Mouse (Mus musculus) adrenal gland, adult (tissue): ENCODE results near the gene Gm47841.
A peak's percentile ranks its signal among the peaks of the same experiment; 100 is the strongest.

Source experiments
- DNase-seq, 2 experiments: peaks; one replicate each; pipeline ENCODE4 v3.0.0; 2022 to 2023; ENCODE audit warnings: low spot score in 1 of 2; ENCODE audit not compliant: inconsistent age in 2 of 2

Gene Gm47841

GRCm38 (mm10) chr15:101046039-101046526 is 1.1 kb downstream of the Gm47841 start:
- no peak for DNase-seq

GRCm38 (mm10) chr15:101044531-101044930 is 2.7 kb downstream of the Gm47841 start:
- no peak for DNase-seq

- peak; percentile 62 to 83 for DNase-seq
Measured at GRCm38 (mm10) chr15:101042613-101043012, 4.6 kb downstream of the Gm47841 start.

- DNase-seq: no peak
Measured at GRCm38 (mm10) chr15:101041966-101042365, 5.2 kb downstream of the Gm47841 start.

- DNase-seq: peak in 1 of 2 experiments; percentile 29
Measured at GRCm38 (mm10) chr15:101039651-101040050, 7.5 kb downstream of the Gm47841 start.

- no peak for DNase-seq
Measured at GRCm38 (mm10) chr15:101028960-101029359, 18.2 kb downstream of the Gm47841 start.

- no peak for DNase-seq
Measured at GRCm38 (mm10) chr15:101011352-101011751, 35.8 kb downstream of the Gm47841 start.

- no peak for DNase-seq
Measured at GRCm38 (mm10) chr15:101008386-101009010, 38.7 kb downstream of the Gm47841 start.

- DNase-seq: no peak
Measured at GRCm38 (mm10) chr15:101007236-101007635, 40.0 kb downstream of the Gm47841 start.

- peak; percentile 73 to 87 for DNase-seq
Measured at GRCm38 (mm10) chr15:101006251-101007040, 40.8 kb downstream of the Gm47841 start.

GRCm38 (mm10) chr15:101005717-101006116 is 41.5 kb downstream of the Gm47841 start:
- no peak for DNase-seq

GRCm38 (mm10) chr15:101004538-101004937 is 42.7 kb downstream of the Gm47841 start:
- no peak for DNase-seq

- DNase-seq: no peak
Measured at GRCm38 (mm10) chr15:101002466-101002865, 44.7 kb downstream of the Gm47841 start.

GRCm38 (mm10) chr15:101001685-101002084 is 45.5 kb downstream of the Gm47841 start:
- no peak for DNase-seq

- peak in 1 of 2 experiments; percentile 39 for DNase-seq
Measured at GRCm38 (mm10) chr15:100997090-100997489, 50.1 kb downstream of the Gm47841 start.
